Mouse (Mus musculus): ENCODE results near the gene Sbk1. TPM values are rescaled to one million over a fixed set of nuclear protein-coding genes. Genes with fewer than 3 reads are reported as not detected.

Gene Sbk1
- total RNA-seq, 1 experiment from 2014 or later: 5.4 TPM

Other genes starting within 250 kb of the Sbk1 start
- 0.05 TPM in 1 of 2 replicates, not detected in the other for gene Gsg1l, start 190.2 kb upstream of the Sbk1 start, total RNA-seq (2017)
- 57.4 and 73.4 TPM in 2 replicates for gene Xpo6, start 72.1 kb upstream of the Sbk1 start, total RNA-seq (2017)
- gene Lat, start 97.0 kb downstream of the Sbk1 start, total RNA-seq (2017): 31.5 and 51.5 TPM in 2 replicates
- 8.6 and 11.3 TPM in 2 replicates for gene Spns1, start 104.8 kb downstream of the Sbk1 start, total RNA-seq (2017)
- 13.6 and 14.4 TPM in 2 replicates for gene Nfatc2ip, start 124.1 kb downstream of the Sbk1 start, total RNA-seq (2017)
- gene Cd19, start 142.3 kb downstream of the Sbk1 start, total RNA-seq (2017): not detected in 2 replicates
- 33.8 and 36.4 TPM in 2 replicates for gene Rabep2, start 156.1 kb downstream of the Sbk1 start, total RNA-seq (2017)
- 0.30 TPM in 1 of 2 replicates, not detected in the other for gene Atp2a1, start 190.5 kb downstream of the Sbk1 start, total RNA-seq (2017)
- 15.3 and 20.9 TPM in 2 replicates for gene Sh2b1, start 202.8 kb downstream of the Sbk1 start, total RNA-seq (2017)
- 48.1 and 99.2 TPM in 2 replicates for gene Tufm, start 214.7 kb downstream of the Sbk1 start, total RNA-seq (2017)
- gene Atxn2l, start 230.8 kb downstream of the Sbk1 start, total RNA-seq (2017): 40.0 and 40.2 TPM in 2 replicates